Mouse (Mus musculus): ENCODE measurements at regions not wholly inside any gene's neighbourhood (a gene's known extent, or its start where the extent isn't known, plus 50 kb on each side); places are given as distances from the start of the nearest gene placed in this dataset.

- WGBS = 82% methylated on average over 14 of the region's 14 CpGs
- Histone ChIP-seq H3K9me3 (replicated peaks; ENCODE audit: control insufficient read depth, low read length) (no peaks in the 10 kb centered on the region), H3K36me3 (ENCODE audit: control insufficient read depth, insufficient read depth) (no peaks in the 10 kb centered on the region), H3K27me3 (ENCODE audit: control insufficient read depth, insufficient read depth, low read length) (no peaks in the 10 kb centered on the region), H3K27ac (ENCODE audit: low read length) (no peak overlapping the region), H3K4me2 (ENCODE audit: low read depth, low read length) (no peak overlapping the region), H3K4me3 (ENCODE audit: low read length) (no peak overlapping the region), H3K4me1 (ENCODE audit: control insufficient read depth, insufficient read depth, low read length) (no peaks in the 10 kb centered on the region), H3K9ac (ENCODE audit: low read length) (no peak overlapping the region)
- ATAC-seq (replicated peaks; ENCODE audit: extremely low read depth, insufficient read depth, low FRiP score) = no peak
Observed at GRCm38 (mm10) chr3:66375088-66375910, 78.7 kb upstream of the Veph1 start.

- no peak overlapping the region for H3K27ac ChIP-seq (ENCODE audit: low read length)
- WGBS = 86% methylated on average over 4 of the region's 4 CpGs
Observed at GRCm38 (mm10) chr3:66374603-66375002, 78.0 kb upstream of the Veph1 start.

GRCm38 (mm10) chr3:66373807-66374575, 77.4 kb upstream of the Veph1 start:
- H3K9ac ChIP-seq (ENCODE audit: low read length) = no peak overlapping the region
- H3K36me3 ChIP-seq (ENCODE audit: control insufficient read depth, insufficient read depth) = no peaks in the 10 kb centered on the region
- no peaks in the 10 kb centered on the region for H3K27me3 ChIP-seq (ENCODE audit: control insufficient read depth, insufficient read depth, low read length)
- no peak overlapping the region for H3K4me2 ChIP-seq (ENCODE audit: low read depth, low read length)
- no peak overlapping the region for H3K4me3 ChIP-seq (ENCODE audit: low read length)
- no peak for ATAC-seq (replicated peaks; ENCODE audit: extremely low read depth, insufficient read depth, low FRiP score)
- H3K27ac ChIP-seq (ENCODE audit: low read length) = no peak overlapping the region
- no peaks in the 10 kb centered on the region for H3K4me1 ChIP-seq (ENCODE audit: control insufficient read depth, insufficient read depth, low read length)
- WGBS = 72% methylated on average over 8 of the region's 8 CpGs
- H3K9me3 ChIP-seq (replicated peaks; ENCODE audit: control insufficient read depth, low read length) = no peaks in the 10 kb centered on the region

More at GRCm38 (mm10) chr3:66374603-66375002, 78.0 kb upstream of the Veph1 start:
- H3K27me3 ChIP-seq (ENCODE audit: control insufficient read depth, insufficient read depth, low read length) = no peaks in the 10 kb centered on the region
- H3K4me1 ChIP-seq (ENCODE audit: control insufficient read depth, insufficient read depth, low read length) = no peaks in the 10 kb centered on the region
- no peak overlapping the region for H3K9ac ChIP-seq (ENCODE audit: low read length)
- H3K36me3 ChIP-seq (ENCODE audit: control insufficient read depth, insufficient read depth) = no peaks in the 10 kb centered on the region
- ATAC-seq (replicated peaks; ENCODE audit: extremely low read depth, insufficient read depth, low FRiP score) = no peak
- no peaks in the 10 kb centered on the region for H3K9me3 ChIP-seq (replicated peaks; ENCODE audit: control insufficient read depth, low read length)
- H3K4me2 ChIP-seq (ENCODE audit: low read depth, low read length) = no peak overlapping the region
- no peak overlapping the region for H3K4me3 ChIP-seq (ENCODE audit: low read length)

Data from heart, embryonic 16.5 days (tissue).